Mouse (Mus musculus) CH12.LX (cell line): ENCODE measurements around the gene Fbxo6. TPM values are rescaled to one million over a fixed set of nuclear protein-coding genes. Genes with fewer than 3 reads are reported as not detected.

ENCODE experiments used
- DNase-seq: peaks from one replicate; pipeline ENCODE4 v3.0.0-alpha.2; 2013; ENCODE audit errors: extremely low read depth
- H3K27ac ChIP-seq: 2 replicates; pipeline ENCODE4 v1.5.1; 2012; ENCODE audit warnings: low read depth, mild to moderate bottlenecking, control low read depth, moderate library complexity; ENCODE audit not compliant: insufficient read depth
- H3K27me3 ChIP-seq: replicated peaks from 2 replicates; pipeline ENCODE3; 2012; ENCODE audit warnings: inconsistent platforms
- H3K36me3 ChIP-seq, 2 experiments: replicated peaks in 1 of 2; 2 replicates each; pipeline versions ENCODE3 to v1.6.1; 2012; ENCODE audit warnings: inconsistent platforms in 1 of 2, low read length in 1 of 2, mild to moderate bottlenecking in 1 of 2, mixed read lengths in 1 of 2, moderate library complexity in 1 of 2; ENCODE audit not compliant: control insufficient read depth in 1 of 2, insufficient read depth in 1 of 2
- H3K4me1 ChIP-seq, 2 experiments: 2 replicates each; pipeline ENCODE4 v1.6.1; 2012; ENCODE audit warnings: inconsistent platforms in 1 of 2, moderate library complexity in 1 of 2; ENCODE audit not compliant: insufficient read depth in 2 of 2, control insufficient read depth in 1 of 2
- H3K4me2 ChIP-seq: 2 replicates; pipeline ENCODE4 v1.6.1; 2012; ENCODE audit warnings: low read depth, mild to moderate bottlenecking, control low read depth; ENCODE audit not compliant: poor library complexity, insufficient read depth, severe bottlenecking
- H3K4me3 ChIP-seq, 3 experiments: fragments of 150-350 bp in 1 of 3; sonication (generic) in 1 of 3; replicated peaks in 1 of 3; 2 replicates each; pipeline versions ENCODE3 to v1.5.1; 2011 to 2012; ENCODE audit warnings: low read depth in 2 of 3, low read length in 2 of 3, mild to moderate bottlenecking in 2 of 3, moderate library complexity in 2 of 3, control low read depth in 1 of 3, improper control_type of control experiment in 1 of 3, inconsistent platforms in 1 of 3, mixed read lengths in 1 of 3; ENCODE audit not compliant: poor library complexity in 1 of 3
- H3K79me2 ChIP-seq: replicated peaks from 2 replicates; pipeline ENCODE4 v1.6.1; 2012; ENCODE audit warnings: mild to moderate bottlenecking, moderate library complexity; ENCODE audit not compliant: control insufficient read depth, poor library complexity, insufficient read depth, severe bottlenecking; ENCODE audit errors: extremely low read depth
- H3K9ac ChIP-seq: 2 replicates; pipeline ENCODE4 v1.6.1; 2012; ENCODE audit warnings: low read depth, mild to moderate bottlenecking, control low read depth, moderate library complexity; ENCODE audit not compliant: insufficient read depth
- H3K9me3 ChIP-seq: replicated peaks from 2 replicates; pipeline ENCODE3; 2012; ENCODE audit warnings: low read length, inconsistent platforms, mixed read lengths
- BHLHE40 ChIP-seq: IDR thresholded peaks from 2 replicates; pipeline ENCODE4 v1.6.1; 2011; ENCODE audit warnings: mild to moderate bottlenecking, low read depth, low read length, improper control_type of control experiment
- CHD1 ChIP-seq: IDR thresholded peaks from 2 replicates; pipeline ENCODE4 v1.6.1; 2012; ENCODE audit warnings: low read depth, low read length, improper control_type of control experiment, inconsistent platforms
- CHD2 ChIP-seq: IDR thresholded peaks from 2 replicates; pipeline ENCODE4 v1.6.1; 2011; ENCODE audit warnings: low read length, improper control_type of control experiment
- CTCF ChIP-seq, 2 experiments: IDR thresholded peaks in 1 of 2; conservative IDR thresholded peaks in 1 of 2; 2 replicates each; pipeline ENCODE4 v1.5.1; 2011 to 2012; ENCODE audit warnings: low read depth in 2 of 2, low read length in 2 of 2, improper control_type of control experiment in 1 of 2, inconsistent platforms in 1 of 2, mild to moderate bottlenecking in 1 of 2, moderate library complexity in 1 of 2
- E2F4 ChIP-seq: IDR thresholded peaks from 2 replicates; pipeline ENCODE4 v1.6.1; 2011; ENCODE audit warnings: low read depth, low read length, improper control_type of control experiment; ENCODE audit not compliant: insufficient replicate concordance
- EP300 ChIP-seq: IDR thresholded peaks from 2 replicates; pipeline ENCODE4 v1.6.1; 2011; ENCODE audit warnings: low read length, improper control_type of control experiment
- ETS1 ChIP-seq: conservative IDR thresholded peaks from 2 replicates; pipeline ENCODE4 v1.6.1; 2012; ENCODE audit warnings: low read depth, mild to moderate bottlenecking, inconsistent platforms, low read length, improper control_type of control experiment, moderate library complexity
- HCFC1 ChIP-seq: IDR thresholded peaks from 2 replicates; pipeline ENCODE4 v1.6.1; 2012; ENCODE audit warnings: low read depth, mild to moderate bottlenecking, inconsistent platforms, low read length, improper control_type of control experiment
- IRF4 ChIP-seq: IDR thresholded peaks from 2 replicates; pipeline ENCODE4 v1.6.1; 2014; ENCODE audit warnings: low read depth, mild to moderate bottlenecking, inconsistent platforms, low read length, improper control_type of control experiment
- JUN ChIP-seq: IDR thresholded peaks from 2 replicates; pipeline ENCODE4 v1.6.1; 2011; ENCODE audit warnings: low read depth, mild to moderate bottlenecking, low read length, improper control_type of control experiment, moderate library complexity; ENCODE audit not compliant: insufficient read depth
- MAFK ChIP-seq: IDR thresholded peaks from 2 replicates; pipeline ENCODE4 v1.6.1; 2011; ENCODE audit warnings: low read length, improper control_type of control experiment; ENCODE audit not compliant: insufficient replicate concordance
- MAX ChIP-seq: IDR thresholded peaks from 2 replicates; pipeline ENCODE4 v1.6.1; 2011; ENCODE audit warnings: low read length, improper control_type of control experiment
- MAZ ChIP-seq: IDR thresholded peaks from 2 replicates; pipeline ENCODE4 v1.6.1; 2012; ENCODE audit warnings: low read depth, mild to moderate bottlenecking, inconsistent platforms, low read length, improper control_type of control experiment, moderate library complexity
- MEF2A ChIP-seq: IDR thresholded peaks from 2 replicates; pipeline ENCODE4 v1.6.1; 2014; ENCODE audit warnings: low read depth, mild to moderate bottlenecking, inconsistent platforms, low read length, improper control_type of control experiment, borderline replicate concordance
- MXI1 ChIP-seq: IDR thresholded peaks from 2 replicates; pipeline ENCODE4 v1.6.1; 2011; ENCODE audit warnings: mild to moderate bottlenecking, low read depth, low read length, improper control_type of control experiment
- MYC ChIP-seq: IDR thresholded peaks from 2 replicates; pipeline ENCODE4 v1.6.1; 2011; ENCODE audit warnings: low read depth, mild to moderate bottlenecking, improper control_type of control experiment, low read length
- NELFE ChIP-seq: IDR thresholded peaks from 2 replicates; pipeline ENCODE4 v1.6.1; 2011; ENCODE audit warnings: low read depth, low read length, improper control_type of control experiment
- NRF1 ChIP-seq: IDR thresholded peaks from 2 replicates; pipeline ENCODE4 v1.6.1; 2014; ENCODE audit warnings: low read depth, mild to moderate bottlenecking, inconsistent platforms, low read length, improper control_type of control experiment, moderate library complexity
- PAX5 ChIP-seq: IDR thresholded peaks from 2 replicates; pipeline ENCODE4 v1.6.1; 2012; ENCODE audit warnings: low read length, inconsistent platforms, mixed read lengths
- POLR2AphosphoS2 ChIP-seq: IDR thresholded peaks from 2 replicates; pipeline ENCODE4 v1.6.1; 2011; ENCODE audit warnings: low read depth, low read length, improper control_type of control experiment
- RAD21 ChIP-seq: IDR thresholded peaks from 2 replicates; pipeline ENCODE4 v1.6.1; 2011; ENCODE audit warnings: low read depth, mild to moderate bottlenecking, low read length, improper control_type of control experiment, moderate library complexity
- RCOR1 ChIP-seq: conservative IDR thresholded peaks from 2 replicates; pipeline ENCODE4 v1.6.1; 2012; ENCODE audit warnings: low read depth, mild to moderate bottlenecking, inconsistent platforms, low read length, improper control_type of control experiment
- SMC3 ChIP-seq: IDR thresholded peaks from 2 replicates; pipeline ENCODE4 v1.6.1; 2011; ENCODE audit warnings: low read depth, low read length, improper control_type of control experiment
- TCF12 ChIP-seq: IDR thresholded peaks from 2 replicates; pipeline ENCODE4 v1.6.1; 2014; ENCODE audit warnings: low read depth, mild to moderate bottlenecking, inconsistent platforms, low read length, improper control_type of control experiment
- UBTF ChIP-seq: IDR thresholded peaks from 2 replicates; pipeline ENCODE4 v1.6.1; 2012; ENCODE audit warnings: low read depth, mild to moderate bottlenecking, inconsistent platforms, low read length, improper control_type of control experiment, moderate library complexity
- USF1 ChIP-seq: IDR thresholded peaks from 2 replicates; pipeline ENCODE4 v1.6.1; 2014; ENCODE audit warnings: low read depth, mild to moderate bottlenecking, inconsistent platforms, low read length, improper control_type of control experiment
- USF2 ChIP-seq: conservative IDR thresholded peaks from 2 replicates; pipeline ENCODE4 v1.6.1; 2011; ENCODE audit warnings: low read depth, low read length, improper control_type of control experiment
- ZC3H11A ChIP-seq: IDR thresholded peaks from 2 replicates; pipeline ENCODE4 v1.6.1; 2012; ENCODE audit warnings: low read depth, mild to moderate bottlenecking, inconsistent platforms, low read length, improper control_type of control experiment
- ZKSCAN1 ChIP-seq: IDR thresholded peaks from 2 replicates; pipeline ENCODE4 v1.6.1; 2012; ENCODE audit warnings: low read depth, inconsistent platforms, low read length, improper control_type of control experiment, borderline replicate concordance
- ZNF384 ChIP-seq: IDR thresholded peaks from 2 replicates; pipeline ENCODE4 v1.6.1; 2012; ENCODE audit warnings: low read depth, low read length, improper control_type of control experiment, inconsistent platforms
- dilution Hi-C: fragments of 300-500 bp; cut with MboI; formaldehyde crosslinking; loops from 2 replicates; pipeline ENCODE4 v1.14.3; 2020; ENCODE audit warnings: low sequenced_read_pairs; ENCODE audit not compliant: extremely low pct_unique_long_range_greater_than_20kb, extremely low pct_ligation_motif_present
- in situ Hi-C: fragments of 300-500 bp; cut with MboI; formaldehyde crosslinking; loops from 3 replicates; pipeline ENCODE4 v1.14.3; 2019; ENCODE audit warnings: low sequenced_read_pairs, low pct_ligation_motif_present, low pct_unique_long_range_greater_than_20kb, mixed read lengths
- polyA plus RNA-seq: library from polyadenylated mRNA; unstranded; fragments of >175 nt; gene quantifications from 2 replicates; pipeline ENCODE4 v1.2.1, GENCODE M21; 2012; ENCODE audit warnings: low read depth; ENCODE audit not compliant: insufficient read length
- total RNA-seq, 2 experiments: library from RNA; depleted of rRNA; stranded (reverse); fragments of 300-350 nt in 1 of 2; fragments of >200 nt in 1 of 2; gene quantifications; 2 replicates each; pipeline ENCODE4 v1.2.3; 2012 to 2014

Fbxo6 gene
- total and polyA plus RNA-seq, 3 experiments: 20.8 to 32.5 (median 25.7) TPM

GRCm38 (mm10) chr4:148098666-148099065 is 53.3 kb downstream of the Fbxo6 start:
- no peak overlapping the region for H3K27ac ChIP-seq
- in situ Hi-C loops: no loop called here
- dilution Hi-C loops: no loop called here

GRCm38 (mm10) chr4:148097936-148098335 is 54.0 kb downstream of the Fbxo6 start:
- no peak overlapping the region for H3K27ac ChIP-seq
- no peaks in the 10 kb centered on the region for H3K9me3 ChIP-seq
- H3K79me2 ChIP-seq: no peaks in the 10 kb centered on the region
- no peak for DNase-seq
- in situ Hi-C loops: no loop called here
- no peaks in the 10 kb centered on the region for H3K4me1 ChIP-seq
- TF ChIP-seq MEF2A (no peak), NRF1 (no peak), TCF12 (no peak), RAD21 (no peak), MAZ (no peak), CHD2 (no peak), USF1 (no peak), BHLHE40 (no peak), ZKSCAN1 (no peak), ETS1 (no peak), USF2 (no peak), ZC3H11A (no peak), NELFE (no peak), HCFC1 (no peak), IRF4 (no peak), CTCF (conservative IDR thresholded peaks at IDR 0.05 in 1 of 2, IDR thresholded peaks at IDR 0.05 in 1 of 2; ENCODE audit: low read depth in 2 of 2, low read length in 2 of 2) (no peak), SMC3 (no peak), EP300 (no peak), UBTF (no peak), POLR2AphosphoS2 (no peak)
- TF ChIP-seq, all 38 proteins: peak for 0
- Histone ChIP-seq H3K36me3 (no peaks in the 10 kb centered on the region), H3K27me3 (peaks cover 80% of the 10 kb centered on the region), H3K9ac (no peak overlapping the region), H3K4me3 (no peak overlapping the region), H3K4me2 (no peak overlapping the region)
- dilution Hi-C loops: no loop called here

More at GRCm38 (mm10) chr4:148098666-148099065, 53.3 kb downstream of the Fbxo6 start:
- no peak for DNase-seq
- Histone ChIP-seq H3K4me1 (no peaks in the 10 kb centered on the region), H3K9me3 (no peaks in the 10 kb centered on the region), H3K4me3 (no peak overlapping the region), H3K4me2 (no peak overlapping the region), H3K36me3 (no peaks in the 10 kb centered on the region), H3K27me3 (peaks cover 84% of the 10 kb centered on the region), H3K79me2 (no peaks in the 10 kb centered on the region), H3K9ac (no peak overlapping the region)
- TF ChIP-seq MYC (no peak), CHD1 (no peak), IRF4 (no peak), MAFK (no peak), USF2 (no peak), POLR2AphosphoS2 (no peak), ZNF384 (no peak), BHLHE40 (no peak), NELFE (no peak), MXI1 (no peak), PAX5 (no peak), MAX (no peak), JUN (no peak), RCOR1 (no peak), MAZ (no peak), MEF2A (no peak), E2F4 (no peak), SMC3 (no peak), CHD2 (no peak), ETS1 (no peak)
